ENCODE assay signal across 10 mouse cellular contexts in the genomic region with DNA sequence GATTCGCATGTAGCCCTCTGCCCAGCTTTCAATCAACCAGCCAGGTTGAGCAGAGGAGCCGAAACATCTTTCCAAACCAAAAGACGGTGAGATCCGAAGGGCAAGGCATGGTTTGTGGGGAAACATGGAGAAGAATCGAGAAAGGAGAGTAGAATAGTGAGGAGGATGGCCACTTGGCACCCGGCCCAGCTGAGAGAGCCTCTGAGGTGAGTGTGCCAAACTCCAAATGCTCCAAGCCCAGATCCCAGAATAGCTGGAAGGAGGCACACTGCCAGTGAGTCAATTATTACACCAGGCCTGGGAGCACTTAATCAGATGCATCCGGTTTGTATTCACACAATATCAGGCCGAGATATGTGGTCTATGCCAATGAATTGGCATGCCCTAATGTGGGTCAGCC. TPM values are rescaled to one million over a fixed set of nuclear protein-coding genes. Genes with fewer than 3 reads are reported as not detected.
A peak's percentile ranks its signal among the peaks of the same experiment; 100 is the strongest.
DNase-seq lines count a peak whose midpoint lies in the region; ATAC-seq lines count a peak whose summit lies in the region.
"Had no signal": no experiment of that assay in that cellular context is flagged by ENCODE, and none has a peak within 500 bp of the region (broad histone marks: within the 10 kb centered on the region; RNA-seq: fewer than 3 reads in every experiment).

No protein-coding gene starts in this region.

- 87% methylated on average over 8 of the region's 8 CpGs for WGBS in intestine, embryonic 14.5 days
- 81% methylated on average over 8 of the region's 8 CpGs for WGBS in intestine, embryonic 15.5 days
- WGBS in midbrain, embryonic 14.5 days: 86% methylated on average over 8 of the region's 8 CpGs

- no peak overlapping the region for H3K27ac ChIP-seq in intestine, embryonic 14.5 days (ENCODE audit: low read depth)
- H3K27ac ChIP-seq in intestine, embryonic 15.5 days: no peak overlapping the region
- no peak overlapping the region for H3K27ac ChIP-seq in midbrain, embryonic 14.5 days (replicated peaks; ENCODE audit: low read depth, low read length)
- H3K27ac ChIP-seq: limb, embryonic 15.5 days had no signal

- 0 out of 2 replicates have a peak, but pooled peaks cover 4% of the 10 kb centered on the region for H3K9me3 ChIP-seq in intestine, embryonic 14.5 days (ENCODE audit: control insufficient read depth, low read length)
- H3K9me3 ChIP-seq in intestine, embryonic 15.5 days: no peaks in the 10 kb centered on the region
- H3K9me3 ChIP-seq in midbrain, embryonic 14.5 days (ENCODE audit: control insufficient read depth, low read length): no peaks in the 10 kb centered on the region
- H3K9me3 ChIP-seq: limb, embryonic 15.5 days had no signal

- no peak overlapping the region for H3K4me2 ChIP-seq in intestine, embryonic 14.5 days (ENCODE audit: low read length)
- H3K4me2 ChIP-seq in intestine, embryonic 15.5 days (replicated peaks): no peak overlapping the region
- H3K4me2 ChIP-seq in midbrain, embryonic 14.5 days (ENCODE audit: low read length): no peak overlapping the region
- H3K4me2 ChIP-seq: limb, embryonic 15.5 days had no signal

- no peak overlapping the region for H3K4me3 ChIP-seq in intestine, embryonic 14.5 days (ENCODE audit: low read depth, low read length)
- H3K4me3 ChIP-seq in intestine, embryonic 15.5 days (replicated peaks): no peak overlapping the region
- H3K4me3 ChIP-seq in midbrain, embryonic 14.5 days (replicated peaks; ENCODE audit: low read depth, low read length): no peak overlapping the region
- H3K4me3 ChIP-seq: limb, embryonic 15.5 days had no signal

- peak; percentile 44 for DNase-seq in intestine, embryonic 14.5 days (ENCODE audit: low spot score)
- peak; percentile 50 for DNase-seq in brain, adult 2 months (ENCODE audit: low read depth, low spot score)
- peak; percentile 3 for DNase-seq in gastrocnemius, adult 18-20 months (ENCODE audit: low spot score)
- DNase-seq in kidney, postnatal 14 days: peak; percentile 89
- DNase-seq in midbrain, embryonic 14.5 days: peak; percentile 61
- no peak for DNase-seq in natural killer cell, adult 2 months (ENCODE audit: low spot score in 2 of 2)
- DNase-seq in spleen, adult 18-20 months: no peak

- no peak for ATAC-seq in intestine, embryonic 14.5 days (replicated peaks; ENCODE audit: low FRiP score, low TSS enrichment, low read depth)
- no peak for ATAC-seq in intestine, embryonic 15.5 days
- no peak for ATAC-seq in midbrain, embryonic 14.5 days (ENCODE audit: low FRiP score, low TSS enrichment)

- H3K9ac ChIP-seq in intestine, embryonic 14.5 days (ENCODE audit: low read length): no peak overlapping the region
- no peak overlapping the region for H3K9ac ChIP-seq in intestine, embryonic 15.5 days
- no peak overlapping the region for H3K9ac ChIP-seq in midbrain, embryonic 14.5 days (replicated peaks; ENCODE audit: low read length)
- H3K9ac ChIP-seq: limb, embryonic 15.5 days had no signal

- no peaks in the 10 kb centered on the region for H3K27me3 ChIP-seq in intestine, embryonic 14.5 days (replicated peaks; ENCODE audit: control insufficient read depth, insufficient read depth, low read length)
- no peaks in the 10 kb centered on the region for H3K27me3 ChIP-seq in intestine, embryonic 15.5 days (replicated peaks)
- no peaks in the 10 kb centered on the region for H3K27me3 ChIP-seq in midbrain, embryonic 14.5 days (ENCODE audit: control insufficient read depth, insufficient read depth, low read length)
- H3K27me3 ChIP-seq: limb, embryonic 15.5 days had no signal

- peaks cover 2% of the 10 kb centered on the region; the same call in 1 of the 2 replicates for H3K4me1 ChIP-seq in intestine, embryonic 14.5 days (replicated peaks; ENCODE audit: control insufficient read depth, insufficient read depth, low read length)
- H3K4me1 ChIP-seq in intestine, embryonic 15.5 days (replicated peaks): no peaks in the 10 kb centered on the region
- no peaks in the 10 kb centered on the region for H3K4me1 ChIP-seq in midbrain, embryonic 14.5 days (ENCODE audit: control insufficient read depth, insufficient read depth, low read length)
- H3K4me1 ChIP-seq: limb, embryonic 15.5 days had no signal

- no peaks in the 10 kb centered on the region for H3K36me3 ChIP-seq in intestine, embryonic 14.5 days (ENCODE audit: control insufficient read depth, insufficient read depth, low read length)
- H3K36me3 ChIP-seq in intestine, embryonic 15.5 days: no peaks in the 10 kb centered on the region
- no peaks in the 10 kb centered on the region for H3K36me3 ChIP-seq in midbrain, embryonic 14.5 days (ENCODE audit: control insufficient read depth, insufficient read depth, low read length)
- H3K36me3 ChIP-seq: G1E; limb, embryonic 15.5 days had no signal

RNA-seq across cellular contexts. Expression of gene Rerg, which starts 39.7 kb away (rescaled TPM):
- polyA plus RNA-seq in intestine, embryonic 14.5 days (2014; fragmentation: Nextera tagmentation; extraction: Ambion mirVana): 25.3 and 28.8 TPM in 2 replicates
- 19.6 and 22.7 TPM in 2 replicates for polyA plus RNA-seq in intestine, embryonic 15.5 days (2015; fragmentation: Nextera tagmentation; extraction: Ambion mirVana)
- 1 to 10 TPM in 1 of 2 experiments, under 1 TPM in 1; 0.78 to 1.2 TPM for total RNA-seq in gastrocnemius, adult 18-20 months (2021)
- 5.8 and 5.9 TPM in 2 replicates for polyA plus RNA-seq in midbrain, embryonic 14.5 days (2014; fragmentation: Nextera tagmentation; extraction: Ambion mirVana)
- polyA plus RNA-seq: G1E had no signal

RNA-seq across cellular contexts. Expression of gene Ptpro, which starts 42.1 kb away (rescaled TPM):
- polyA plus RNA-seq in intestine, embryonic 14.5 days (2014; fragmentation: Nextera tagmentation; extraction: Ambion mirVana): 3.4 and 3.6 TPM in 2 replicates
- polyA plus RNA-seq in intestine, embryonic 15.5 days (2015; fragmentation: Nextera tagmentation; extraction: Ambion mirVana): 2.4 and 2.5 TPM in 2 replicates
- total RNA-seq in gastrocnemius, adult 18-20 months (2021): under 1 TPM; 0.48 to 0.59 TPM
- polyA plus RNA-seq in midbrain, embryonic 14.5 days (2014; fragmentation: Nextera tagmentation; extraction: Ambion mirVana): 62.1 and 80.6 TPM in 2 replicates
- polyA plus RNA-seq: G1E had no signal

Comparison
In these comparisons a context has a peak if more than half of its experiments do, and no peak if none do; other contexts are left out.
1. DNase-seq: peak in intestine, embryonic 14.5 days (single experiment), brain, adult 2 months (single experiment), gastrocnemius, adult 18-20 months (single experiment), kidney, postnatal 14 days (single experiment) and midbrain, embryonic 14.5 days (single experiment); none in natural killer cell, adult 2 months (0 of 2) and spleen, adult 18-20 months (0 of 2).
2. RNA of gene Ptpro, which starts 42.1 kb away (polyA plus RNA-seq): 62.1 to 80.6 TPM in midbrain, embryonic 14.5 days; 3.4 to 3.6 TPM in intestine, embryonic 14.5 days and 2.4 to 2.5 TPM in intestine, embryonic 15.5 days; every median in the first group is over 10 times any median in the second.